Mouse (Mus musculus): ENCODE results near the gene Ppp4r4. TPM values are rescaled to one million over a fixed set of nuclear protein-coding genes. Genes with fewer than 3 reads are reported as not detected.

Gene Ppp4r4
- polyA plus RNA-seq, 1 experiment: 0.99 TPM

Other genes with a start within 250 kb of the Ppp4r4 start
- 0.05 and 0.08 TPM in 2 replicates for gene Fam181a, start 221.3 kb upstream of the Ppp4r4 start, polyA plus RNA-seq (2012; rRNA removed)
- 6.7 and 10.7 TPM in 2 replicates for gene Asb2, start 176.3 kb upstream of the Ppp4r4 start, polyA plus RNA-seq (2012; rRNA removed)
- 3.9 and 4.0 TPM in 2 replicates for gene Otub2, start 143.6 kb upstream of the Ppp4r4 start, polyA plus RNA-seq (2012; rRNA removed)
- gene 9330161L09Rik, start 124.5 kb upstream of the Ppp4r4 start, polyA plus RNA-seq (2012; rRNA removed): 0.81 and 0.88 TPM in 2 replicates
- gene Ddx24, start 106.5 kb upstream of the Ppp4r4 start, polyA plus RNA-seq (2012; rRNA removed): 37.5 and 41.9 TPM in 2 replicates
- gene Ifi27, start 98.1 kb upstream of the Ppp4r4 start, polyA plus RNA-seq (2012; rRNA removed): 320 and 355 TPM in 2 replicates
- 427 and 428 TPM in 2 replicates for gene Ifi27l2a, start 88.6 kb upstream of the Ppp4r4 start, polyA plus RNA-seq (2012; rRNA removed)
- gene Ifi27l2b, start 75.1 kb upstream of the Ppp4r4 start, polyA plus RNA-seq (2012; rRNA removed): 0.08 and 0.19 TPM in 2 replicates
- 1.5 TPM in 2 replicates for gene Serpina10, start 99.2 kb downstream of the Ppp4r4 start, polyA plus RNA-seq (2012; rRNA removed)
- gene Serpina6, start 124.9 kb downstream of the Ppp4r4 start, polyA plus RNA-seq (2012; rRNA removed): 0.58 and 0.81 TPM in 2 replicates
- not detected in 2 replicates for gene Serpina16, start 143.9 kb downstream of the Ppp4r4 start, polyA plus RNA-seq (2012; rRNA removed)
- gene Serpina1f, start 163.2 kb downstream of the Ppp4r4 start, polyA plus RNA-seq (2012; rRNA removed): 214 and 308 TPM in 2 replicates
- gene Serpina1d, start 241.3 kb downstream of the Ppp4r4 start, polyA plus RNA-seq (2012; rRNA removed): 41.6 and 62.5 TPM in 2 replicates